Mouse (Mus musculus): ENCODE data around the gene Galntl6.
"Not testable (repeated sequence)": the region's sequence is repeated elsewhere in the genome, so short reads cannot be mapped to it uniquely, and the experiment has no call there.

- TF ChIP-seq CTCF (conservative IDR thresholded peaks at IDR 0.05 in 1 of 2, IDR thresholded peaks at IDR 0.05 in 1 of 2; ENCODE audit: low read depth in 2 of 2, low read length in 2 of 2); POLR2A (IDR thresholded peaks at IDR 0.05; ENCODE audit: low read depth, low read length); MAX (IDR thresholded peaks at IDR 0.05; ENCODE audit: low read length); MAFK (IDR thresholded peaks at IDR 0.05; ENCODE audit: insufficient replicate concordance, low read length); USF1 (IDR thresholded peaks at IDR 0.05; ENCODE audit: low read depth, low read length); TCF12 (IDR thresholded peaks at IDR 0.05; ENCODE audit: low read depth, low read length); E2F4 (IDR thresholded peaks at IDR 0.05; ENCODE audit: insufficient replicate concordance, low read depth, low read length); ZC3H11A (IDR thresholded peaks at IDR 0.05; ENCODE audit: low read depth, low read length); GABPA (IDR thresholded peaks at IDR 0.05; ENCODE audit: insufficient replicate concordance, low read depth, low read length); POLR2AphosphoS2 (IDR thresholded peaks at IDR 0.05; ENCODE audit: low read depth, low read length); RAD21 (IDR thresholded peaks at IDR 0.05; ENCODE audit: low read depth, low read length): not testable (repeated sequence)
Measured at GRCm38 (mm10) chr8:58463342-58463741, 449.1 kb downstream of the Galntl6 start.

All from CH12.LX (cell line).